Mouse (Mus musculus) lung, embryonic 16.5 days (tissue): ENCODE results near the gene Itpkc. TPM values are rescaled to one million over a fixed set of nuclear protein-coding genes. Genes with fewer than 3 reads are reported as not detected.
A peak's percentile ranks its signal among the peaks of the same experiment; 100 is the strongest.

Source experiments
- ATAC-seq: fragments of 200-750 bp; cut with Nextera tagmentation; 2 replicates; pipeline ENCODE4 v1.8.0; 2017; ENCODE audit warnings: low read depth, mild to moderate bottlenecking, moderate library complexity
- H3K27ac ChIP-seq: fragments of 300-500 bp; sonication (generic); 2 replicates; pipeline ENCODE4 v1.5.1; 2014; ENCODE audit warnings: mild to moderate bottlenecking, control low read depth, low read length
- H3K27me3 ChIP-seq: fragments of 300-500 bp; sonication (generic); 2 replicates; pipeline ENCODE4 v1.6.1; 2014; ENCODE audit warnings: low read depth, low read length, mixed read lengths; ENCODE audit not compliant: control insufficient read depth, insufficient read depth
- H3K36me3 ChIP-seq: fragments of 300-500 bp; sonication (generic); 2 replicates; pipeline ENCODE4 v1.6.1; 2014; ENCODE audit warnings: low read length; ENCODE audit not compliant: control insufficient read depth, insufficient read depth
- H3K4me1 ChIP-seq: fragments of 300-500 bp; sonication (generic); replicated peaks from 2 replicates; pipeline ENCODE4 v1.6.1; 2014; ENCODE audit warnings: low read length, mixed read lengths; ENCODE audit not compliant: control insufficient read depth, insufficient read depth
- H3K4me2 ChIP-seq: fragments of 300-500 bp; sonication (generic); 2 replicates; pipeline ENCODE4 v1.6.1; 2014; ENCODE audit warnings: low read depth, low read length, control low read depth
- H3K4me3 ChIP-seq: fragments of 300-500 bp; sonication (generic); 2 replicates; pipeline ENCODE4 v1.5.1; 2014; ENCODE audit warnings: mild to moderate bottlenecking, low read length, control low read depth
- H3K9ac ChIP-seq: fragments of 300-500 bp; sonication (generic); 2 replicates; pipeline ENCODE4 v1.6.1; 2014; ENCODE audit warnings: low read length, control low read depth
- H3K9me3 ChIP-seq: fragments of 300-500 bp; sonication (generic); 2 replicates; pipeline ENCODE4 v1.6.1; 2016; ENCODE audit warnings: low read length; ENCODE audit not compliant: control insufficient read depth
- WGBS: fragments of 180-500 bp; shearing (Covaris S2); extraction: QIAGEN DNeasy Blood & Tissue Kit; methylation state at CpG from one replicate; pipeline ENCODE4 v1.1.7; 2014; 5-methylcytosine and 5-hydroxymethylcytosine counted together
- polyA plus RNA-seq: library from polyadenylated mRNA; unstranded; fragments of >200 nt; fragmentation: Nextera tagmentation; extraction: Ambion mirVana; gene quantifications from 2 replicates; pipeline ENCODE4 v1.2.1, GENCODE M21; 2015

Itpkc gene
- polyA plus RNA-seq, 1 experiment from 2014 or later = 4.3 TPM

DNA sequence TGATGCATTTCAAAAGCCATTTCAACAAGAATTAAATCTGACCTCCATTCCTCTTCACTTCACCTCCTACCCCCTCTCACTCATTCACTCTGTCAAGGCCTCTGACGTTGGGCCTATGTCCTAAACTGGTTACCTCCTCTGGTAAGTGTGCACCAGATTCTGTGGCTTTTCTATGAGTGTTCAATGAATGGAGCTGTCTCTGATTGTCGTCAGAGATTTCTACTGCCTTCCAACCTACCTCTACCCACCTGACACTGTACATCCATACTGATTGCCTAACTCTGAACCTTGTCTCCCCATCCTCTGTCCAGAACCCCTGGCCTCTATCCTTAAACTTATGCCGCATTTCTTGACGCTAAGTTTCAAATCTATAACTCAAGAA is 50.5 kb downstream of the Itpkc start:
- peak overlapping the region; percentile 75 for H3K4me3 ChIP-seq
- ATAC-seq = no peak
- peak overlapping the region; percentile 70 for H3K4me2 ChIP-seq
- H3K9ac ChIP-seq = peak overlapping the region; percentile 64
- no peaks in the 10 kb centered on the region for H3K9me3 ChIP-seq
- 15% methylated on average over 4 of the region's 4 CpGs for WGBS
- peak overlapping the region; percentile 98 for H3K27ac ChIP-seq
- no peaks in the 10 kb centered on the region for H3K27me3 ChIP-seq
- peaks cover 11% of the 10 kb centered on the region; the same call in 1 of the 2 replicates for H3K36me3 ChIP-seq
- peaks cover 17% of the 10 kb centered on the region for H3K4me1 ChIP-seq

DNA sequence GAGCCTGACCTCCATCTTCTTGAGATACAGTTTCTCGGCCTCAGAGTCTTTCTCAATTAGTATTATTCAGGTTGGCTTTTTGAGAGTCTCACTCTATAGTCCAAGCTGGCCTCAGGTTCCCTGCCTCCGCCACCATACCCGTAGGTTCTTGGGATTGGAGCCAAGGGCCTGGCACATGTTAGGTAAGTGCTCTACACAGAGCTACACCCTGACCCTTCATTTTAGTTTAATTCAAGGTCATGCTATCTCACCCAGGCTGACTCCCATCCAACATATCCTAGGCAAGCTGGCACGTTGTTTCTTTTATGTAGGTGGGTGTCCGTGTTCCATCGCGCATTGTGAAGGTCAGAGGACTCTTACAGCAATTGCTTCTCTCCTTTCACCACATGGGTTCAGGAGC is 53.6 kb downstream of the Itpkc start:
- Histone ChIP-seq H3K4me3 (no peak overlapping the region), H3K27me3 (no peaks in the 10 kb centered on the region), H3K9ac (no peak overlapping the region), H3K27ac (no peak overlapping the region), H3K4me1 (peaks cover 13% of the 10 kb centered on the region), H3K9me3 (no peaks in the 10 kb centered on the region), H3K36me3 (peaks cover 26% of the 10 kb centered on the region), H3K4me2 (no peak overlapping the region)
- no peak for ATAC-seq
- 90% methylated on average over 7 of the region's 7 CpGs for WGBS

DNA sequence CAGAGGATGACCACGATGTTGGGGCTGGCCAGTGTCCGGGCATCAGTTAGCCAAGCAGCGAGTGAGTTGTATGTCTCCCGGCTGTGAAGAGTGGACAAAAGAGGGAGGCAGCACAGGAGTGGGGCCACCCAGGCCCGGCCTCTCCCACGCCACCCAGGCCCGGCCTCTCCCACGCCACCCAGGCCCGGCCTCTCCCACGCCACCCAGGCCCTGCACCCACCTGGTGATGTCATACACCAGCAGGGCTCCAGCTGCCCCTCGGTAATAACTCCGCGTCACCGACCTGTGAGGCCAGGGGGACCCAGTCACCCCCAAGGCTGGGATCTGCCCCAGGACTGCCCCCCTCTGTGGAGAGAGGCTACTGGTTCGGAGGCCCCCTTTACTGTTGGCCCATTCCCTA is 54.0 kb downstream of the Itpkc start:
- no peak overlapping the region for H3K9ac ChIP-seq
- ATAC-seq = no peak
- H3K27me3 ChIP-seq = no peaks in the 10 kb centered on the region
- WGBS = 95% methylated on average over 15 of the region's 15 CpGs
- no peak overlapping the region for H3K27ac ChIP-seq
- peaks cover 26% of the 10 kb centered on the region for H3K36me3 ChIP-seq
- peaks cover 9% of the 10 kb centered on the region; the same call in 1 of the 2 replicates for H3K4me1 ChIP-seq
- H3K9me3 ChIP-seq = no peaks in the 10 kb centered on the region
- H3K4me2 ChIP-seq = no peak overlapping the region
- no peak overlapping the region for H3K4me3 ChIP-seq

DNA sequence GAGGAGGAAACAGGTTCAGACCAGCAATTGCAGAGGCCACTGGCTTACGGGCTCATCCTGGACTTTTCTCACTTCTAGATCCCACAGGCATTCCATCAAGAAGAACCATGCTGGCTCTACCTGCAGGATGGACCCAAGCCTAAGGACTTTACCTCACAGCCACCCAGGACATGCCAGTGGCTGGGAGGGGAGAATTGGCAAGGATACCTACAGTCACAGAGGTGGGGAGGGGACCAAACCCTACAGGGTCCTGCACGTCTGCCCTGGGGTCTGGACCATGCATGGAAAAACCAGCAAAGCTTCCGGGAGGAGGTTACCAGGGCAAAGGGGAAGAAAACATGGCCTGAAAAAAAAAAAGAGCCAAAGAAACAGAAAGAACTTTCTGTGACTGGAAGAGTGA is 57.5 kb downstream of the Itpkc start:
- Histone ChIP-seq H3K4me2 (no peak overlapping the region), H3K9ac (no peak overlapping the region), H3K27me3 (no peaks in the 10 kb centered on the region), H3K4me3 (no peak overlapping the region), H3K9me3 (no peaks in the 10 kb centered on the region), H3K36me3 (peaks cover 26% of the 10 kb centered on the region), H3K4me1 (peaks cover 9% of the 10 kb centered on the region), H3K27ac (no peak overlapping the region)
- no peak for ATAC-seq
- 87% methylated on average over 3 of the region's 3 CpGs for WGBS

DNA sequence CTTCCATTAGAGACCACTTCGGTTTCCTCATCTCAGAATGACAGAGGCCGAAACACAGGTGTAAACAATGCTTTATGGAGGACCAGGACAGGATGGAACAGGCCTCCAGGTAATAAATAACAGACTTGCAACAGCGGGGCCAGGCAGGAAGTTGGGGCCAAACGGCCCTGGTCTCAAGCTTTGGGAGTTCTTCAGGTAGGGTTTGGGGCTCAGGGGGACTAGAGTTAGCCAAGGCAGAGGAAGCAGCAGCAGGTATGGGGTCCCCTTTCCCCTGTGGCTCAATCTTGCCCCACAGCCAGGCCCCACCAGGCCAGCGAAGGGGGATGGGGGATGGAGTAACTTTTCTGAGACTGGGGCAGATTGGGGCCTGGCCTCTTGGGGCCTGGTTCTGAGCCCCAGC is 60.1 kb downstream of the Itpkc start:
- no peak overlapping the region for H3K9ac ChIP-seq
- 83% methylated on average over 5 of the region's 5 CpGs for WGBS
- no peak overlapping the region for H3K4me3 ChIP-seq
- no peak overlapping the region for H3K27ac ChIP-seq
- no peaks in the 10 kb centered on the region for H3K27me3 ChIP-seq
- peaks cover 27% of the 10 kb centered on the region for H3K36me3 ChIP-seq
- ATAC-seq = no peak
- no peaks in the 10 kb centered on the region for H3K9me3 ChIP-seq
- no peak overlapping the region for H3K4me2 ChIP-seq
- H3K4me1 ChIP-seq = peaks cover 31% of the 10 kb centered on the region

DNA sequence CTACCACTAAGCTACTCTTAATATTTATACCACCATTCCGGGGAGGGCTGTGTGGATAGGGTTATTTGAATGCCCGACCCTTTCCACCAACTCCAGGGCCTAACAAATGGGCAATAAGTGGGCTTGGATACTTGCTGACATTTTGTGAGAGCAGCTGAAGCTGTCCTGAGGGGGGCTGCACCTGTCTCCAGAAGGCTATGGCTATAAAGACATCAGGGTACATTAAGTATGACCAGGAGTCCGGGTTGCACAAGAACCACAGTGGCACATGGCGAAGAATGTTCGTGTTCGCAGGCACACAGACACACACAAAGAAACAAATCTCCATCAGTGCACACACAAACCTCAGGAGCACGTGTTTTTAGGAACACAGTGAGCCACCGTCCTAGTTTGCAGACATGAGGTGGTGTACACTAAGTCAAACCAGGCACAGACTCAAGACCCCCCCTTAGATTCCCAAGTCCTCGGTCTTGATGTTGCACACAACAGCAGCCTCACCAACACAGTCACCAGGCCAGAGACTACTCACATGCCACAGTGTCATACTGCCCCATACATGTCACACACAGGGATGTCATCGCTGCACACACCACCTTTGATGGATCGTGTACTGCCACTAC is 60.9 kb downstream of the Itpkc start:
- Histone ChIP-seq H3K4me1 (peaks cover 37% of the 10 kb centered on the region), H3K9ac (peak overlapping the region; percentile 92), H3K36me3 (peaks cover 23% of the 10 kb centered on the region), H3K9me3 (no peaks in the 10 kb centered on the region), H3K4me3 (peak overlapping the region; percentile 62), H3K27me3 (no peaks in the 10 kb centered on the region), H3K4me2 (peak overlapping the region; percentile 89), H3K27ac (peak overlapping the region; percentile 99)
- 67% methylated on average over 11 of the region's 11 CpGs for WGBS
- no peak for ATAC-seq

DNA sequence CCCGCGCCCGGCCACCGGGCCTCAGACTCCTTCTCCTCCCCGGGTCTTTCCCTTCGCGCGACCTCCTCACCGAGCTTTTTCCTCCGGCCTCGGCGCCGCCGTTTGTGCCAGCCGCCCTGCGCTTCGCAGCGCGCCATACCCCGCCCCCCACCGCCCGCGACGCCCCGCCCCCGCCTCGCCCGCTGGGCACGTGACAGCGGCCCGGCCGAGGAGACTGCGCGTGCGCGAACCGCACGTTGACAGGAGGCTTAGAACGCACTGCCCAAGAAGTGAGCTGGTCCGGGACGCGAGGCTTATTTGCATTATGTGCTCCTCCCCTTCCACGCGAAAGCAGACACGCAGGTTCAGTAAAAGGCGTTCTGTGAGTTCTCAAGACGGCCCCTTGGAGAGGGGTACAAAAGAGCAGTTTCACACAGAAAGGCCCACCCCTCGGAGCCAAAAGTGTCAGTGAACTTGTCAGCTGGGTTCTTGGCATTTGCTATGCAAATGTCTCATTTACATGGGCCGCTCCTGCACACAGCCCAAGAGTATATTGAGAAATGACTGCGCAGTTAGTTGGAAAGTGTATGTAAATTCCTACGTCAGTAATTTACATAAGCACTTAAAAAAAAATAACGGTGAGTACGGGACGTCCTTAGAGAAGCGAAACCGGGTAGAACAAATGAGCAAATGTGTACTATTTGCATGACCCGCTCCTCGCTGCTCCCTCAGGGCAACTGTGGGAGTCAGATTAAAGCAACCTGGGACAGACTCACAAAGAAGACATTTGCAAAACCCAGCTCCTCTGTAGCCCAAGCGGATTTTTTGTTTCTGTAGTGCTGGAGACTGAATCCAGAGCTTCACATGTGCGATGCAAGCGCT is 61.6 kb downstream of the Itpkc start, which contains the start of gene Egln2:
Egln2 (minus strand) TSS at position 189 of the 861 bp plus-strand sequence.
- 2% methylated on average over 61 of the region's 61 CpGs for WGBS
- Histone ChIP-seq H3K4me2 (peak within 1 kb of the TSS; percentile 89), H3K4me1 (peaks cover 41% of the 10 kb centered on the region), H3K9me3 (no peaks in the 10 kb centered on the region), H3K36me3 (peaks cover 19% of the 10 kb centered on the region), H3K4me3 (peak within 1 kb of the TSS; percentile 62), H3K27ac (peak within 1 kb of the TSS; percentile 99), H3K9ac (peak within 1 kb of the TSS; percentile 92), H3K27me3 (no peaks in the 10 kb centered on the region)
- ATAC-seq = peak; percentile 88

DNA sequence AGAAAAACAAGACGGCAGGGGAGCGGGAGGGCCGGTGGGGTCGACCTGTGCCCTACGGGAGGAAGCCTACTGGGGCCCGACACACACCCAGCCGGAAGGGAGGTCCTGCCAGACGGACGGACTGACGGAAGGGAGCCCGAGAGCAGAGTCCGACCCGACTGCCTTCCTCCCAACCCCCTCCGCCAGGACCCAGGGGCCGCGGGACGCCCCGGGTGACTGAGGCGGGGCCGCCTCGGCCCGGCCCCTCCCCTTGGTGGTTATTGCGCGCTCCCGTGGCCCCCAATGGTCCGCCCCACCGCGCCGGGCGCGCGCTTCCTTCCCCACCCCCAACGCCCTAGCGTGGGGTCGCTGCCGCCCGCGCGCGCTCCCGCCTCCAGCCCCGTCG is 62.2 kb downstream of the Itpkc start:
- WGBS = 0% methylated on average over 8 of the region's 43 CpGs
- peak overlapping the region; percentile 99 for H3K27ac ChIP-seq
- H3K4me2 ChIP-seq = peak overlapping the region; percentile 89
- H3K27me3 ChIP-seq = no peaks in the 10 kb centered on the region
- H3K4me3 ChIP-seq = peak overlapping the region; percentile 62
- peaks cover 41% of the 10 kb centered on the region for H3K4me1 ChIP-seq
- H3K36me3 ChIP-seq = peaks cover 18% of the 10 kb centered on the region
- peak overlapping the region; percentile 92 for H3K9ac ChIP-seq
- ATAC-seq = peak; percentile 84
- no peaks in the 10 kb centered on the region for H3K9me3 ChIP-seq

DNA sequence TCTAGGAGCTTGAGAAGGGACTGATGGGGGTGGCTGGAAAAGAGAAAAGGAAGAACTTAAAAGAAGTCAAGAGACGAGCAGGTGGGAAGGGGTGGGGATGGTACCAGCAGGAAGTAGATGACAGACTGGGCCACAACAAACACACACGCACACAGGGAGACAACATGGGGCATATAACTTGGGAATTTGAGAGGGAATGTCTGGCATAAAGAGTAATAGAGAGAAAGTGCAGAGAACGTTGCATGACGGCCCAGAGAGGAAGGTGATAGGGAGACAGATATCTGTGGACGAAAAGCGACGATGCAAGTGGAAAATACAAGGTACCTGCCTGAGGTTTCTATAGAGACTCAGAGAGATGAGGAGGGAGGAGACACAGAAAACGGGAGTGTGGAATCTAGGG is 62.8 kb downstream of the Itpkc start:
- Histone ChIP-seq H3K9me3 (no peaks in the 10 kb centered on the region), H3K27ac (peak overlapping the region; percentile 99), H3K4me3 (peak overlapping the region; percentile 62), H3K27me3 (no peaks in the 10 kb centered on the region), H3K4me1 (peaks cover 46% of the 10 kb centered on the region), H3K9ac (peak overlapping the region; percentile 92), H3K4me2 (peak overlapping the region; percentile 89), H3K36me3 (peaks cover 13% of the 10 kb centered on the region)
- ATAC-seq = no peak
- WGBS = 2% methylated on average over 8 of the region's 8 CpGs
